Mouse (Mus musculus) inflammation-experienced regulatory T-cells, adult 6 months (primary cell): ENCODE data around the gene Gm20390. TPM values are rescaled to one million over a fixed set of nuclear protein-coding genes. Genes with fewer than 3 reads are reported as not detected.
"Not testable (repeated sequence)": the region's sequence is repeated elsewhere in the genome, so short reads cannot be mapped to it uniquely, and the experiment has no call there.

Source experiments
- ATAC-seq: one replicate; pipeline ENCODE4 v1.8.0; 2017
- polyA plus RNA-seq, 3 experiments: library from polyadenylated mRNA; unstranded; fragments of 100-300 nt; shearing (Covaris generic); gene quantifications; one replicate each; pipeline ENCODE4 v1.2.1; 2017

The Gm20390 gene
- polyA plus RNA-seq, 3 experiments from 2014 or later, result 13.2 to 293 (median 291) TPM

DNA sequence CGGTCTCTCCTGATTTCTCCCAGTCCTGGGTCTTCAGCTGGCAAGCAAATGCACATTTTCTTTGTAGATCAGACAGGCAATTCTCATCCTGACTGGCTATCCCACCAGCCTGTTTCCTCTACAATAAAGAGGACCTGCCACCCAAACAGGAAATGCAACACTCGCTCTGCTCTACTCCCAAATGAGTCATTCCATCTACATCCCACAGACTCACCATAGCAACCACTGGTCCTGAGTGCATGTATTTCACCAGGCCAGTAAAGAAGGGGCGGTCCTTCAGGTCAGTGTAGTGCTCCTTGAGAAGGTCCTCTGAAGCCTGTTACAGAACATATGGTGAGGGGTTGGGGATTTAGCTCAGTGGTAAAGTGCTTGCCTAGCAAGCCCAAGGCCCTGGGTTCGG lies 5.1 kb downstream of the Gm20390 start:
- ATAC-seq, result no peak

- no peak for ATAC-seq
These were observed 6.6 kb downstream of the Gm20390 start for GRCm38 (mm10) chr11:93961482-93961881.

DNA sequence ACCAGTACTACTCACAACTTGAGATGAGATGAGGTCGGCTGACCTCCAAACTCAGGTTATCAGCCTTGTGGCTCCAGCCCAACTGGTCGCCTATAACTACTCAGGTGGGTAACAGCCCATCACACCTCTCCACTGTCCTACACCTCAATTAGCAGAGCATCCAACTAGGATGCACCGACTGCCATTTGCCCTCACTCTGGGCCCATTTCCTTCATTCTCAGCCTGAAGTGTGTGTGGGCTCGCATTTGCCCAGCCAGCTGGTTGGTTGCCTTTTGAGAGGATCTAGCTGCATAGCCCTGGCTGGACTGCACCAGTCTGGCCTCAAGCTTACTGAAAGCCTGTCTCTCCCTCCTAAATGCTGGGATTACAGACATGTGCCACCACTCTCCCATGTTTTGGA lies 10.3 kb downstream of the Gm20390 start:
- no peak for ATAC-seq

DNA sequence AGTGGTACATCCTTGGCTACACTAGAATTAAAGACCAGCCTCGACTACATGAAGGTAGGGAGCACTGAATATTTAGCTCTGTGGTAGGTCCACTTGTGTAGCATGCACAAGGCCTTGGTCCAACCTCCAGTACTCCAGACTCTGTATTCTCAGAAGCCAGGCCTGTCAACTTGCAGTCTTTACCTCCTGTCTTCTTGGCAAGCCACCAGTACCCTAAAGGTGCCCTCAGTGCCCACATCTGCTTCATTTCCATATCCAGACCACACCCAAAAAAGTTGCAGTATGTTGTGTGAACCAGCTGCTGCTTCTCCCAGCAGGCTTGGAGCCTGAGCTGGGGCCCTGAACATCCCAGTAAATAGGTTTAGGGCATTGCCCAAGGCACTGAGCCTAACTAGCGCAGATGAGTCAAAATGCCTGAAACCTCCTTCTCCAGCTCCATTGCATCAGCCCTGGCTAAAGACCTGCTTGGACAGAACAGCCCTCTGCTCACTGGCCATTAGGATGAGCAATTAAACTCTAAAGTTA lies 11.0 kb downstream of the Gm20390 start:
- no peak for ATAC-seq

DNA sequence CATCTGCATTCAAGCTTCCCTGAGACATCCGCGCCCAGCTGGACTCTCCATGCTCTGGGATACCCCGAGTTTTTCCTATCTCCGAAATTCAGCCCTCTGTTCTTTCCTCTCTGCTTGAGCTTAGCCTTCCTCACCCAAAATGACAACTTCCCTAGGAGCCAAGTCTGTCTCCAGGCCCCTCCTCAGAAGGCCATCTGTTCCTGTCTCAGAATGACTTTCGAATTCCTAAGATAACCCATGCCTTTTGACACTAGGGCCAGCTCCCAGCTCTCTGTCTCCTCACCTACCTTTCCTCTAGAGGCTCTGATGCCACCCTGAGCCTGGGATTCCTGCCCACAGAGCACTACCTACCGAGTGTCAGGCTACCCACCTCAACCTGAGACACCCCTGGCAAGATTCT lies 11.9 kb downstream of the Gm20390 start, which contains the start of gene Nme2:
TSS of gene Nme2 (minus strand) at position 101 of the 400 bp plus-strand sequence.
- ATAC-seq, result peak; percentile 5

GRCm38 (mm10) chr11:93955256-93956150 lies 12.6 kb downstream of the Gm20390 start:
- ATAC-seq, result peak; percentile 96

- no peak for ATAC-seq
These were observed 13.3 kb downstream of the Gm20390 start for GRCm38 (mm10) chr11:93954738-93955255.

DNA sequence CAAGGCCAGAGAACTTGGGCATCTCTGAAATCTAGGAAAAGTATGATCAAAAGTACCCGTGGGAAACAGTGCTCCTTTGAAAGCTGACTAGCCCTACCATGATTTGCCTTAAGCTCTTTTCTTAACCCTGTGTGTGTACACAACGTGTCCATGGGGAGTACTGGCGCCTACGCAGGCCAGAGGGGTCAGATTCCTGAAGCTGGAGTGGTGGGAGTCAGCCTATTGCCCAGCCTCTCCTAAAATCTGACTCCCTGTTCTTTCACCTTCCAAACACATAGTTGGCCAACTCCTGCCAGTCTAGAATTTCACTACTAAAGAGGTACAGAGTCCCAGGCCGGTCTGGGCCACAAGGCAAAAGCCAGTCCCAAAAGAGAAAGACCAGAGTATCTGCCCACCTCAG lies 15.7 kb downstream of the Gm20390 start:
- ATAC-seq, result no peak

- no peak for ATAC-seq
These were observed 18.0 kb downstream of the Gm20390 start for GRCm38 (mm10) chr11:93950045-93950444.

DNA sequence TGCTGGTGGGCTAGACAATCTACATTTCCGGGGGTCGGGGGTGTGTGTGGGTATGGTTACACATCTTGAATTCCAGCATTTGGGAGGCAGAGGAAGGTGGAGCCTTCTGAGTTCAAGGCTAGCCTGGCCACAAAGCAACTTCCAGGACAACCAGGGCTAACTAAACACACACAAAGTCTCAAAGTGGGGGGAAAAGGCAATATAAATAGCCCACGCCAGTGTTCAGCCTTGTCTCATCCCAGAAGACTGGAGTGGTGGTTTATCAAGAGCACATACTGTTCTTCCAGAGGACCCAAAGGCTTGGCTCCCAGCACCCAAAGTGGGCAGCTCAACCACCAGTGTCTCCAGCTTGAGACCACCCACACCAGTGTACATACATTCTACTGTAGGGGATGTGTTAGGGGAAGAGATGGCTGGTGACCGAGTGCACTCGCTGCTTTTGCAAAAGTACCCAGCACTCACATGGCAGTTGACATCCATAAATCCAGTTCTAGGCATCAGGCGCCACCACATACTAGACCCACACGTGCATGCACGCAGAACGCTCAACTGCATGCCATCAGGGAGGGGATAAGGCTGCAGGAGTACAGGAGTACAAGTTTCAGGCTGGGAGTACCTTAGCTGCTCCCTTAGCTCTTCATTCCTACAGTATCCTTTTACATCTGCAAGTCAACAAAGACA lies 19.1 kb downstream of the Gm20390 start:
- ATAC-seq, result no peak

DNA sequence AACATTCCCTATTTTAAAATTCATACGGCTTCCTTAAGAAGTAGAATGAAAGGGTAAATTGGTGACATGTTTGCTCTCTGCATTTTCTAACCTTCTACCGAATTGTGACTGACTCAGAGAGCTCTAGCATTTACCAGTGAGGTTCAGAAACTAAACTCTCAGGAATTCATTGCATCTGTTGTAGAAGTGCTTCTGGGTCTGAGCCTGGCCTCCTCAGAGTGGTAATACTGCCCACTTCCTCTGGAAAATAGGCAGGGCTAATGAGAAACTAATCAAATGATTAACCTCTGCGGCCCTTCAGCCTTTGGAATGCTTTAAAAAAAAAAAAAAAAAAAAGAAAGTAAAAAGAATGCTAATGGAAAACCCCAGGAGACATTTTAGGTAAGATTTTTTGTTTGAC lies 23.1 kb downstream of the Gm20390 start:
- ATAC-seq, result no peak

DNA sequence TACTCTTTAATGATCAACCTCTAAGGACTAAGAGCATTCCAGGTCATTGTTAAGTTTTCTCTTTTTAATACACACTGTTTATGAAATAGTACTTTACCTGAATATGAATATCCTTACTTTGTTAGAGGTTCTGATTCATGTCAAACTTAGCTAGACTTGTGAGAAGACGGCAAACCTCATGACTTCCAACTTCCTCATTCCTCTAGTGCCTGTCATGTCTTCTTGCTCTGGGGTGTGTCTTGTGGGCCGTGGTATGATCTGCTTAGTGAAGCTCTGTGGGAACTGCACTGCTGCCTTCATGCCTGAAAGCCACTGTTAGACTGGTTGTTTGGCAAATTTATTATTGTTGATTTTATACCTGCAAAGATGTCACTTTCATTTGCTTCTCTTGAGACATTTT lies 27.2 kb downstream of the Gm20390 start:
- ATAC-seq, result no peak

GRCm38 (mm10) chr11:93929106-93929505 lies 39.0 kb downstream of the Gm20390 start:
- ATAC-seq, result no peak

GRCm38 (mm10) chr11:93915019-93915418 lies 53.1 kb downstream of the Gm20390 start:
- ATAC-seq, result not testable (repeated sequence)

DNA sequence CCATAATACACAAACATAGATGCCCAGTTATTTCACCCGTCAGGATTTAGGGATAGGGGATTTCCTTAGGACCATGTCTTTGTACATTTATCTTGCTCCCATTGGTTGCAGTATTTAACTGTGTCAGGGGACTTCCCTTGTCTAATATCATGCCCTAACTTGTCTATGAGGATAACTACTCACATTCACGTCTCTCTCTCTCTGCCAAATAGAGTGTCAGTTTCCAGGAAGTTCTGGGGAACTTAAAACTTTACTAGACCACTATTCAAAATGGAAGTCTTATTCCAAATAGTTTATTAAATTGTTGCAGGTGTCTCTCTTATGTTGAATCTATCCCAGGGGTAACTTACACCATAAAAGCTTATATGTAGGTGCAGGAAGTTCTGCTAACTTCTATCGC lies 56.5 kb downstream of the Gm20390 start:
- no peak for ATAC-seq

- ATAC-seq, result no peak
These were observed 59.3 kb downstream of the Gm20390 start for GRCm38 (mm10) chr11:93908829-93909228.

- ATAC-seq, result no peak
These were observed 60.3 kb downstream of the Gm20390 start for GRCm38 (mm10) chr11:93907839-93908238.

- ATAC-seq, result no peak
These were observed 61.3 kb downstream of the Gm20390 start for GRCm38 (mm10) chr11:93906834-93907233.

Other genes with a start within 250 kb of the Gm20390 start
- gene Utp18, start 82.5 kb downstream of the Gm20390 start, polyA plus RNA-seq, result 10 to 100 TPM; 13.8 to 16.7 (median 14.3) TPM
- 10 to 100 TPM; 27.2 to 32.8 (median 32.5) TPM for gene Mbtd1, start 82.4 kb downstream of the Gm20390 start, polyA plus RNA-seq
- 100 to 1,000 TPM; 104 to 381 (median 133) TPM for gene Nme2, start 12.0 kb downstream of the Gm20390 start, polyA plus RNA-seq
- 100 to 1,000 TPM; 137 to 236 (median 173) TPM for gene Nme1, start 228 bp upstream of the Gm20390 start, polyA plus RNA-seq
- gene Spag9, start 27.8 kb upstream of the Gm20390 start, polyA plus RNA-seq, result 10 to 100 TPM; 18.6 to 21.4 (median 18.7) TPM
- 1 to 10 TPM; 4.3 to 6.7 (median 5.3) TPM for gene Tob1, start 243.2 kb upstream of the Gm20390 start, polyA plus RNA-seq